Mouse (Mus musculus): ENCODE measurements around the gene Olfr279.

DNA sequence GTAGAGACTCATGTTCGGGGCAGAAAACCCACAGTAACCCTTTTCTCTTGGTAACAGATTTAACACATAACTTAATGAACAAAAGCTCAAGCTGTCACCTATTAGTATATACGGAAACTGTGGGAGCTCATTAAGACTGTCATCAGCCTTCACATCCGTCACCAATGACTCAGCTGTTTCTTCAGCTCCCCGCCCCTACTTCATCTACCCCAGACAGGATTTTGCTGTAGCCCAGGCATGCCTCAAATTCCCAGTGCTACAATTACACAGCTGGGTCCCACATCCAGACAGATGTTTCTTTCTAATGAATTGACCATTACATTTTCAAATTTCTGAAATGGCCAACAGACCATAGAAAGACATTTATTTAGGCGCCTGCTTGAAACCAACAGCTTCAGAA, 33.9 kb downstream of the Olfr279 start:
- 0 out of 2 replicates have a peak, but pooled peaks have one; percentile 35 for TF ChIP-seq EP300 (IDR thresholded peaks at IDR 0.05; ENCODE audit: insufficient read depth, low read depth, low read length)
- TF ChIP-seq CTCF (IDR thresholded peaks at IDR 0.05; ENCODE audit: low read depth, low read length), result no peak
- no peak for TF ChIP-seq POLR2A (IDR thresholded peaks at IDR 0.05; ENCODE audit: insufficient read depth, low read length)
